Mouse (Mus musculus) hindbrain, embryonic 16.5 days (tissue): Measurements from ENCODE around the gene Rab20. TPM values are rescaled to one million over a fixed set of nuclear protein-coding genes. Genes with fewer than 3 reads are reported as not detected.

Experiments
- ATAC-seq: fragments of 200-750 bp; cut with Nextera tagmentation; 2 replicates; pipeline ENCODE4 v1.8.0; 2017; ENCODE audit warnings: moderate TSS enrichment, moderate library complexity
- H3K27ac ChIP-seq: fragments of 300-500 bp; sonication (generic); 2 replicates; pipeline ENCODE4 v1.5.1; 2014; ENCODE audit warnings: low read depth, mild to moderate bottlenecking, control low read depth, low read length, moderate library complexity
- H3K27me3 ChIP-seq: fragments of 300-500 bp; sonication (generic); replicated peaks from 2 replicates; pipeline ENCODE4 v1.6.1; 2014; ENCODE audit warnings: low read length; ENCODE audit not compliant: control insufficient read depth, insufficient read depth
- H3K36me3 ChIP-seq: fragments of 300-500 bp; sonication (generic); 2 replicates; pipeline ENCODE4 v1.6.1; 2014; ENCODE audit warnings: mild to moderate bottlenecking, low read length, moderate library complexity, mixed read lengths; ENCODE audit not compliant: control insufficient read depth, insufficient read depth
- H3K4me1 ChIP-seq: fragments of 300-500 bp; sonication (generic); 2 replicates; pipeline ENCODE4 v1.6.1; 2014; ENCODE audit warnings: low read depth, low read length; ENCODE audit not compliant: control insufficient read depth, insufficient read depth
- H3K4me2 ChIP-seq: fragments of 300-500 bp; sonication (generic); 2 replicates; pipeline ENCODE4 v1.6.1; 2014; ENCODE audit warnings: mild to moderate bottlenecking, low read length, control low read depth, moderate library complexity
- H3K4me3 ChIP-seq: fragments of 300-500 bp; sonication (generic); 2 replicates; pipeline ENCODE4 v1.5.1; 2014; ENCODE audit warnings: mild to moderate bottlenecking, low read length, control low read depth, moderate library complexity
- H3K9ac ChIP-seq: fragments of 300-500 bp; sonication (generic); 2 replicates; pipeline ENCODE4 v1.6.1; 2014; ENCODE audit warnings: low read depth, mild to moderate bottlenecking, control low read depth, low read length, moderate library complexity
- H3K9me3 ChIP-seq: fragments of 300-500 bp; sonication (generic); 2 replicates; pipeline ENCODE4 v1.6.1; 2014; ENCODE audit warnings: mild to moderate bottlenecking, low read length, moderate library complexity; ENCODE audit not compliant: control insufficient read depth
- WGBS: fragments of 180-500 bp; shearing (Covaris S2); extraction: QIAGEN DNeasy Blood & Tissue Kit; methylation state at CpG from one replicate; pipeline ENCODE4 v1.1.7; 2014; 5-methylcytosine and 5-hydroxymethylcytosine counted together
- polyA plus RNA-seq: library from polyadenylated mRNA; unstranded; fragments of >200 nt; fragmentation: Nextera tagmentation; extraction: Ambion mirVana; gene quantifications from 2 replicates; pipeline ENCODE4 v1.2.1, GENCODE M21; 2015

Gene Rab20
- polyA plus RNA-seq, 1 experiment from 2014 or later = 1.5 TPM

- 58% methylated on average over 12 of the region's 12 CpGs for WGBS
- no peak overlapping the region for H3K9ac ChIP-seq
Observed at GRCm38 (mm10) chr8:11411504-11412124, 66.9 kb downstream of the Rab20 start.

DNA sequence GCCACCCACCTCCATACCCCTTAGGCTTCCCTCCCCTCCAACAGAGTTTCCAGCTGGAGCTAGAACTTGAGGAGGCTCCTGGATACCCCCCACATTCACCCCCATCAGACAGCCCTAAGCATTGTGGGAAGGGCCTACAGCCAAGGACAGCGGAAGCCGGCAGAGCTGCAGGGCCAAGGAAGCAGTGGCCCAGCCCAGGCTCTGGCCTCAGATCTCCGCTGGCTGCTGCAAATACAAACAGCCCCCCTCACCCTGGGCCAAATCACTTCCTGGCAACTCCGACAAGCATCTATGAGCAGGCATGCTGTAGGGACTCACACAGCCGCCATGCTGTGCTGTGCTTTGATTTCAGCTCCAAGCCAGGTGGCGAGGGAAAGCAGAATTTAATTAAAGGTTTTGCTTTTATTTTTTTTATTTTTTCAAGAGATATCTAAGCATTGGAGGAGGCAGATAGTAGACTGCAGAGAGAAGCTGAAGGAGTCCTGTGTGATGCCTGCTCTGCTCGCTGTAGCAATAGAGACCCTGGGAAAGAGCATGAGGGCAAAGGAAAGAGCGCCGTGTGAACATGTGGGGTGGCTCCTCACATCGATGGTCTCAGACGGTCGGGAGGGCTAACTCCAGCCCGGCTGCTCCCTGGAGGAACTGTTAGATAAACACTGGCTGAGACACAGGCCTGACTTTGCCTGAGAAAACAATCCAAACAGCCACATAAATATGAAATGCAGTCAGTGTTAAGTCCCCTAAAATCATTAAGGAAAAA is 72.6 kb downstream of the Rab20 start:
- Histone ChIP-seq H3K27ac (peak overlapping the region; percentile 58; the same call in 1 of the 2 replicates), H3K4me1 (peaks cover 15% of the 10 kb centered on the region), H3K9me3 (no peaks in the 10 kb centered on the region), H3K4me3 (no peak overlapping the region), H3K36me3 (no peaks in the 10 kb centered on the region), H3K27me3 (no peaks in the 10 kb centered on the region), H3K4me2 (no peak overlapping the region), H3K9ac (no peak overlapping the region)
- peak; percentile 93 for ATAC-seq
- WGBS = 42% methylated on average over 13 of the region's 13 CpGs

More at GRCm38 (mm10) chr8:11411504-11412124, 66.9 kb downstream of the Rab20 start:
- Histone ChIP-seq H3K9me3 (no peaks in the 10 kb centered on the region), H3K4me2 (no peak overlapping the region), H3K4me3 (no peak overlapping the region), H3K36me3 (no peaks in the 10 kb centered on the region), H3K27ac (no peak overlapping the region), H3K27me3 (no peaks in the 10 kb centered on the region), H3K4me1 (peaks cover 14% of the 10 kb centered on the region)
- ATAC-seq = no peak

DNA sequence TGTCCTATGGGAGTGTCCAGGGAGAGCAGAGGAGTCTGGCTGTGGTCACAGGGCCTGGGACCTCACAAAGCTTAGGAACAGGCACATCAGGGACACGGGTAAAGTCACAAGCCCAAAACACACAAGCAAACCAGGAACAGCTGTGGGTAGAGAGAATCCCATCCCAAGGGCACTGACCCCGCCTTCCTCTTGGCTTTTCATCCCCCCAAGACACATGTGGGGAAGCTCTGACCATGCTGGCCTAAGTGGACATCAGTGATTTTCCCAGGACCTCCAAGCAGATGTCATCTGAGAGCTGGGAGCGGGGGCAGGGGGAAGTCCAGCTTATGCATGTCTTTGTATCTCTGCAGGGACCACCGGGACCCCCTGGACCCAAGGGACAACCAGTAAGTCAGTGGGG is 73.9 kb downstream of the Rab20 start:
- peaks cover 15% of the 10 kb centered on the region for H3K4me1 ChIP-seq
- H3K36me3 ChIP-seq = no peaks in the 10 kb centered on the region
- no peaks in the 10 kb centered on the region for H3K27me3 ChIP-seq
- 80% methylated on average over 4 of the region's 4 CpGs for WGBS
- no peaks in the 10 kb centered on the region for H3K9me3 ChIP-seq
- H3K4me3 ChIP-seq = no peak overlapping the region
- H3K27ac ChIP-seq = no peak overlapping the region
- ATAC-seq = no peak
- no peak overlapping the region for H3K4me2 ChIP-seq
- no peak overlapping the region for H3K9ac ChIP-seq

DNA sequence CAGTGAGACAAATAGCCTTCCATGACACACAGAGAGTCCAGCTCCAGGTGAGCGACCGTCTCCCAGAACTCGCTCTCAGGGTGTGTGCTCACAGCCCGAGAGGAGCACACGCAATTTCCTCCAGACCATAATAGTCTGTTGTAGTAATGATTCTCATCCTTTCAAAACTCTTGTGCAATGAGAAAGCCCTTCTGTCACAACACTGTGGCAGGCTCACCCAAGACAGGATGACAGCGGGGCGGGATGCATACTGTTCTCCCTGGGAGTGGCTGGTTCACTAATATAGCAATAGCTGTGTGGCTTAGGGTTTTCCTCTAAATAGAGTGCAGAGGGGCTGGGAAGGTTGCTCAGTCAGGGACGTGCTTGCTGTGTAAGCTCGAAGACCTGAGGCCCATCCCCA is 74.7 kb downstream of the Rab20 start:
- Histone ChIP-seq H3K27me3 (no peaks in the 10 kb centered on the region), H3K9me3 (no peaks in the 10 kb centered on the region), H3K27ac (no peak overlapping the region), H3K4me2 (no peak overlapping the region), H3K4me3 (no peak overlapping the region), H3K36me3 (no peaks in the 10 kb centered on the region), H3K9ac (no peak overlapping the region), H3K4me1 (peaks cover 15% of the 10 kb centered on the region)
- WGBS = 89% methylated on average over 9 of the region's 9 CpGs
- ATAC-seq = no peak

Other genes with a start within 250 kb of the Rab20 start
- 28.9 and 42.5 TPM in 2 replicates for gene Col4a2, start 165.9 kb downstream of the Rab20 start, polyA plus RNA-seq
- 68.6 and 105 TPM in 2 replicates for gene Col4a1, start 165.9 kb downstream of the Rab20 start, polyA plus RNA-seq
- gene Naxd, start 18.8 kb upstream of the Rab20 start, polyA plus RNA-seq = 133 and 146 TPM in 2 replicates
- 25.2 and 25.5 TPM in 2 replicates for gene Cars2, start 72.1 kb upstream of the Rab20 start, polyA plus RNA-seq
- 31.3 and 36.3 TPM in 2 replicates for gene Ing1, start 76.9 kb upstream of the Rab20 start, polyA plus RNA-seq
- gene Ankrd10, start 157.0 kb upstream of the Rab20 start, polyA plus RNA-seq = 71.4 and 80.5 TPM in 2 replicates
- 0.22 TPM in 1 of 2 replicates, not detected in the other for gene 1700016D06Rik, start 222.4 kb upstream of the Rab20 start, polyA plus RNA-seq
- gene Arhgef7, start 249.0 kb upstream of the Rab20 start, polyA plus RNA-seq = 57.4 and 68.5 TPM in 2 replicates